Mouse (Mus musculus): ENCODE results near the gene Lif. TPM values are rescaled to one million over a fixed set of nuclear protein-coding genes. Genes with fewer than 3 reads are reported as not detected.

Lif gene
- total and polyA plus RNA-seq, 2 experiments from 2014 or later = 0.10 to 0.21 TPM

DNA sequence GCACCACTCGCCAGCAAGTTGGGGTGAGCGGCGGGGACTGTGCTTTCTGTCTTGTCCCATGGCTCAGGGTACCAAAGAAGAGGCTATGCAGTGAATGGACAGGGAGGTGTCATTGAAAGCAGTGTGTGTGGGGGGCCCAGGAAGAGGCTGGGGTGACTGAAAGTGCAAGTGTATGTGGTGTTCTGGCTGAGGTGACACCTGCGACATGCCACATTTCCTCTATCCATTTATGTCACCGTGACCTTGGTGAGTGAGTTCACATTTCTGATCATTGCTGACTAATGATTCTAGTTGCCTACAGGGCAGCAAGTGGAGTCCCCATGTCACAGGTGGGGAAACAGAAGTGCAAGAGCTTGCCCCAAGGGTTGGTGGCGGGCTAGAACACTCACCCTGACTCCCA, 11.1 kb downstream of the Lif start:
- DNase-seq (ENCODE audit: low spot score) (no peak), ATAC-seq (no peak)
- no peak overlapping the region for H3K27ac ChIP-seq
- 88% methylated on average over 6 of the region's 6 CpGs for WGBS
- no peaks in the 10 kb centered on the region for H3K9me3 ChIP-seq (ENCODE audit: low read length)
- peaks cover 23% of the 10 kb centered on the region for H3K27me3 ChIP-seq (ENCODE audit: insufficient read depth, low read length)
- no peaks in the 10 kb centered on the region for H3K4me1 ChIP-seq (ENCODE audit: insufficient read depth, low read length)
- TF ChIP-seq CTCF (IDR thresholded peaks at IDR 0.05; ENCODE audit: low read depth) = no peak
- H3K4me3 ChIP-seq (ENCODE audit: low read length) = no peak overlapping the region
- H3K9ac ChIP-seq (replicated peaks; ENCODE audit: low read length) = no peak overlapping the region
- no peak overlapping the region for H3K4me2 ChIP-seq (ENCODE audit: low read depth, low read length)
- no peaks in the 10 kb centered on the region for H3K36me3 ChIP-seq (ENCODE audit: insufficient read depth, low read length)

- H3K27me3 ChIP-seq (ENCODE audit: insufficient read depth, low read length) = peaks cover 12% of the 10 kb centered on the region
- H3K4me3 ChIP-seq (ENCODE audit: low read length) = no peak overlapping the region
- H3K4me1 ChIP-seq (ENCODE audit: insufficient read depth, low read length) = no peaks in the 10 kb centered on the region
- no peak overlapping the region for H3K4me2 ChIP-seq (ENCODE audit: low read depth, low read length)
- ATAC-seq = peak; percentile 50; the same call in 1 of the 2 replicates
- H3K27ac ChIP-seq = peak overlapping the region; percentile 29; the same call in 1 of the 2 replicates
- no peak overlapping the region for H3K9ac ChIP-seq (replicated peaks; ENCODE audit: low read length)
- TF ChIP-seq CTCF (IDR thresholded peaks at IDR 0.05; ENCODE audit: low read depth) = peak; percentile 53
- no peaks in the 10 kb centered on the region for H3K36me3 ChIP-seq (ENCODE audit: insufficient read depth, low read length)
- no peaks in the 10 kb centered on the region for H3K9me3 ChIP-seq (ENCODE audit: low read length)
- DNase-seq (ENCODE audit: low spot score) = peak; percentile 38
- WGBS = 29% methylated on average over 19 of the region's 20 CpGs
Measured at GRCm38 (mm10) chr11:4270744-4271459, 13.5 kb downstream of the Lif start.

GRCm38 (mm10) chr11:4271544-4271943, 14.2 kb downstream of the Lif start:
- H3K4me3 ChIP-seq (ENCODE audit: low read length) = no peak overlapping the region
- no peak overlapping the region for H3K4me2 ChIP-seq (ENCODE audit: low read depth, low read length)
- no peak overlapping the region for H3K9ac ChIP-seq (replicated peaks; ENCODE audit: low read length)
- peaks cover 11% of the 10 kb centered on the region for H3K27me3 ChIP-seq (ENCODE audit: insufficient read depth, low read length)
- no peaks in the 10 kb centered on the region for H3K4me1 ChIP-seq (ENCODE audit: insufficient read depth, low read length)
- H3K36me3 ChIP-seq (ENCODE audit: insufficient read depth, low read length) = no peaks in the 10 kb centered on the region
- peak; percentile 48; the same call in 1 of the 2 replicates for ATAC-seq
- no peak overlapping the region for H3K27ac ChIP-seq
- no peak for DNase-seq (ENCODE audit: low spot score)
- no peaks in the 10 kb centered on the region for H3K9me3 ChIP-seq (ENCODE audit: low read length)
- whole genome bisulfite sequencing = 62% methylated on average over 11 of the region's 11 CpGs
- TF ChIP-seq CTCF (IDR thresholded peaks at IDR 0.05; ENCODE audit: low read depth) = no peak

DNA sequence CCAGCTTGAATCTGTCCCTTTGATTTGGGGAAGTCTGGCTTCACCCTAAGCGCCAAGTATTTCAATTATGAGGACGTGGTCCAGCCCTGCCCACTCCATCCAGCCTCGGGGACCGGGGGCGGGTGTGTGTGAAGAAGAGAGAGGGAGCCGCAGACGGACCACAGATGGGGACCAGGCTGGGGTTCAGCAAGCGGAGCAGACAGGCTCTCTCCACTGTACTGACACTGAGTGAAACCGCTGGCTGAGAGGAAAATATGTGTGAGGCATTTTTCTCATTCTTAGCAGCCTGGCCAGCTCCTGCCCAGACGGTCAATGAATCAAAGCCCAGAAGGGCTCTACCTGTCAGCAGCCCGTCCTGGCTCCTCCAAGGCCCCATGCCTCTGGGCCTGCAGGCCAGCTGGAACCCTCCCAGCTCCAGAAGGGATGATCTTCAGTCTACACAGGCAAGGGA, 19.1 kb downstream of the Lif start:
- no peak overlapping the region for H3K9ac ChIP-seq (replicated peaks; ENCODE audit: low read length)
- no peaks in the 10 kb centered on the region for H3K27me3 ChIP-seq (ENCODE audit: insufficient read depth, low read length)
- H3K4me3 ChIP-seq (ENCODE audit: low read length) = no peak overlapping the region
- 33% methylated on average over 11 of the region's 11 CpGs for WGBS
- no peak for TF ChIP-seq CTCF (IDR thresholded peaks at IDR 0.05; ENCODE audit: low read depth)
- no peak overlapping the region for H3K27ac ChIP-seq
- no peaks in the 10 kb centered on the region; the same call in 1 of the 2 replicates for H3K4me1 ChIP-seq (ENCODE audit: insufficient read depth, low read length)
- no peaks in the 10 kb centered on the region for H3K36me3 ChIP-seq (ENCODE audit: insufficient read depth, low read length)
- ATAC-seq = 0 out of 2 replicates have a peak, but pooled peaks have one; percentile 27
- no peak for DNase-seq (ENCODE audit: low spot score)
- H3K9me3 ChIP-seq (ENCODE audit: low read length) = no peaks in the 10 kb centered on the region
- no peak overlapping the region for H3K4me2 ChIP-seq (ENCODE audit: low read depth, low read length)

- DNase-seq (ENCODE audit: low spot score) (no peak), ATAC-seq (peak; percentile 53; the same call in 1 of the 2 replicates)
- no peaks in the 10 kb centered on the region for H3K36me3 ChIP-seq (ENCODE audit: insufficient read depth, low read length)
- no peak overlapping the region for H3K4me3 ChIP-seq (ENCODE audit: low read length)
- H3K4me2 ChIP-seq (ENCODE audit: low read depth, low read length) = no peak overlapping the region
- no peak overlapping the region for H3K9ac ChIP-seq (replicated peaks; ENCODE audit: low read length)
- TF ChIP-seq CTCF (IDR thresholded peaks at IDR 0.05; ENCODE audit: low read depth) = no peak
- H3K4me1 ChIP-seq (ENCODE audit: insufficient read depth, low read length) = no peaks in the 10 kb centered on the region; the same call in 1 of the 2 replicates
- no peaks in the 10 kb centered on the region for H3K27me3 ChIP-seq (ENCODE audit: insufficient read depth, low read length)
- no peak overlapping the region for H3K27ac ChIP-seq
- 41% methylated on average over 7 of the region's 7 CpGs for WGBS
- no peaks in the 10 kb centered on the region for H3K9me3 ChIP-seq (ENCODE audit: low read length)
Measured at GRCm38 (mm10) chr11:4279909-4280308, 22.6 kb downstream of the Lif start.

GRCm38 (mm10) chr11:4281852-4282251, 24.5 kb downstream of the Lif start:
- Histone ChIP-seq H3K4me2 (ENCODE audit: low read depth, low read length) (no peak overlapping the region), H3K27ac (no peak overlapping the region), H3K4me1 (ENCODE audit: insufficient read depth, low read length) (no peaks in the 10 kb centered on the region; the same call in 1 of the 2 replicates), H3K4me3 (ENCODE audit: low read length) (no peak overlapping the region), H3K9me3 (ENCODE audit: low read length) (no peaks in the 10 kb centered on the region), H3K27me3 (ENCODE audit: insufficient read depth, low read length) (no peaks in the 10 kb centered on the region), H3K9ac (replicated peaks; ENCODE audit: low read length) (no peak overlapping the region), H3K36me3 (ENCODE audit: insufficient read depth, low read length) (no peaks in the 10 kb centered on the region)
- ATAC-seq (no peak), DNase-seq (ENCODE audit: low spot score) (no peak)
- 58% methylated on average over 6 of the region's 6 CpGs for WGBS
- TF ChIP-seq CTCF (IDR thresholded peaks at IDR 0.05; ENCODE audit: low read depth) = no peak

DNA sequence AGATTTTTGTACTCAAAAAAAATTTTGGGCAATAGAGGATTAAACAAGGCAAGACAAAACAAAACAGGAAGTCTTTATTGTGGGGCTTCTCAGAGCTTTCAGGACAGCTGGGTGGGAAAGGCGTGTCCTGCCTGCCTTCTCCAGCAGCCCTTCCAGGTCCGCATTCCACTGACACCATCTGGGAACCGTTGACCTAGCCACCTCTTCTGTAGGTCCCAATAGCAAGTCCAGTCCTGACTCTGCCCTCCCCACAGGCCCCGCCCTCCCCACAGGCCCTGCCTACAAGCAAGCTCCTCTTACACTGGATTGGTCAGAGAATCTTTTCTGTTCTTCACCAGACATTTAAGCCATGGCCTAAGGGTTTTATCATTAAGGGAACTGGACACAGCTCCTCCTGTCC, 26.3 kb downstream of the Lif start:
- no peaks in the 10 kb centered on the region for H3K9me3 ChIP-seq (ENCODE audit: low read length)
- H3K36me3 ChIP-seq (ENCODE audit: insufficient read depth, low read length) = no peaks in the 10 kb centered on the region
- DNase-seq (ENCODE audit: low spot score) (no peak), ATAC-seq (no peak)
- H3K4me1 ChIP-seq (ENCODE audit: insufficient read depth, low read length) = no peaks in the 10 kb centered on the region
- no peak for TF ChIP-seq CTCF (IDR thresholded peaks at IDR 0.05; ENCODE audit: low read depth)
- H3K4me2 ChIP-seq (ENCODE audit: low read depth, low read length) = no peak overlapping the region
- 38% methylated on average over 4 of the region's 4 CpGs for WGBS
- no peak overlapping the region for H3K27ac ChIP-seq
- H3K27me3 ChIP-seq (ENCODE audit: insufficient read depth, low read length) = no peaks in the 10 kb centered on the region
- H3K9ac ChIP-seq (replicated peaks; ENCODE audit: low read length) = no peak overlapping the region
- H3K4me3 ChIP-seq (ENCODE audit: low read length) = no peak overlapping the region

All from hindbrain, postnatal 0 days (tissue).